Mouse (Mus musculus): ENCODE data around the gene Arhgap36. TPM values are rescaled to one million over a fixed set of nuclear protein-coding genes. Genes with fewer than 3 reads are reported as not detected.

Gene Arhgap36
- polyA plus RNA-seq (2015; fragmentation: Nextera tagmentation; extraction: Ambion mirVana): 1.2 and 1.8 TPM in 2 replicates

- Histone ChIP-seq H3K36me3 (ENCODE audit: control insufficient read depth, insufficient read depth, low read length) (no peaks in the 10 kb centered on the region), H3K9me3 (ENCODE audit: control insufficient read depth, low read length) (no peaks in the 10 kb centered on the region), H3K4me2 (ENCODE audit: low read depth, low read length) (no peak within 1 kb of the TSS), H3K4me1 (ENCODE audit: control insufficient read depth, insufficient read depth, low read length) (no peaks in the 10 kb centered on the region), H3K4me3 (ENCODE audit: low read length) (no peak within 1 kb of the TSS), H3K9ac (ENCODE audit: low read depth, low read length) (no peak within 1 kb of the TSS), H3K27ac (ENCODE audit: low read length) (no peak within 1 kb of the TSS), H3K27me3 (replicated peaks; ENCODE audit: control insufficient read depth, insufficient read depth, low read length) (no peaks in the 10 kb centered on the region)
- WGBS: 61% methylated on average over 6 of the region's 6 CpGs
- no peak for ATAC-seq
Measured at GRCm38 (mm10) chrX:49463442-49463970, at the start of gene Arhgap36. Gene Arhgap36, plus strand, starts transcription at chrX:49463945.

- no peak overlapping the region for H3K9ac ChIP-seq (ENCODE audit: low read depth, low read length)
- H3K36me3 ChIP-seq (ENCODE audit: control insufficient read depth, insufficient read depth, low read length): no peaks in the 10 kb centered on the region
- H3K4me2 ChIP-seq (ENCODE audit: low read depth, low read length): no peak overlapping the region
- H3K27ac ChIP-seq (ENCODE audit: low read length): no peak overlapping the region
- no peak overlapping the region for H3K4me3 ChIP-seq (ENCODE audit: low read length)
- H3K4me1 ChIP-seq (ENCODE audit: control insufficient read depth, insufficient read depth, low read length): no peaks in the 10 kb centered on the region
- no peak for ATAC-seq
- no peaks in the 10 kb centered on the region for H3K27me3 ChIP-seq (replicated peaks; ENCODE audit: control insufficient read depth, insufficient read depth, low read length)
- 60% methylated on average over 10 of the region's 10 CpGs for WGBS
- no peaks in the 10 kb centered on the region for H3K9me3 ChIP-seq (ENCODE audit: control insufficient read depth, low read length)
Measured at GRCm38 (mm10) chrX:49457781-49458180, 6.0 kb upstream of the Arhgap36 start.

- Histone ChIP-seq H3K36me3 (ENCODE audit: control insufficient read depth, insufficient read depth, low read length) (no peaks in the 10 kb centered on the region), H3K9me3 (ENCODE audit: control insufficient read depth, low read length) (no peaks in the 10 kb centered on the region), H3K4me1 (ENCODE audit: control insufficient read depth, insufficient read depth, low read length) (no peaks in the 10 kb centered on the region), H3K27me3 (replicated peaks; ENCODE audit: control insufficient read depth, insufficient read depth, low read length) (no peaks in the 10 kb centered on the region), H3K4me3 (ENCODE audit: low read length) (peak overlapping the region; percentile 38), H3K9ac (ENCODE audit: low read depth, low read length) (peak overlapping the region; percentile 34; the same call in 1 of the 2 replicates), H3K4me2 (ENCODE audit: low read depth, low read length) (peak overlapping the region; percentile 52), H3K27ac (ENCODE audit: low read length) (no peak overlapping the region)
- 16% methylated on average over 34 of the region's 34 CpGs for WGBS
- peak; percentile 67; the same call in 1 of the 2 replicates for ATAC-seq
Measured at GRCm38 (mm10) chrX:49470287-49471054, 6.7 kb downstream of the Arhgap36 start.

- WGBS: 36% methylated on average over 26 of the region's 29 CpGs
- ATAC-seq: peak; percentile 31; the same call in 1 of the 2 replicates
- H3K9me3 ChIP-seq (ENCODE audit: control insufficient read depth, low read length): no peaks in the 10 kb centered on the region
Measured at GRCm38 (mm10) chrX:49479968-49480809, 16.4 kb downstream of the Arhgap36 start.

GRCm38 (mm10) chrX:49480846-49481245 is 17.1 kb downstream of the Arhgap36 start:
- WGBS: 10% methylated on average over 12 of the region's 12 CpGs
- Histone ChIP-seq H3K4me3 (ENCODE audit: low read length) (peak overlapping the region; percentile 42), H3K27ac (ENCODE audit: low read length) (no peak overlapping the region), H3K27me3 (replicated peaks; ENCODE audit: control insufficient read depth, insufficient read depth, low read length) (0 out of 2 replicates have a peak, but pooled peaks cover 2% of the 10 kb centered on the region), H3K4me1 (ENCODE audit: control insufficient read depth, insufficient read depth, low read length) (no peaks in the 10 kb centered on the region), H3K9ac (ENCODE audit: low read depth, low read length) (no peak overlapping the region), H3K9me3 (ENCODE audit: control insufficient read depth, low read length) (no peaks in the 10 kb centered on the region), H3K36me3 (ENCODE audit: control insufficient read depth, insufficient read depth, low read length) (no peaks in the 10 kb centered on the region), H3K4me2 (ENCODE audit: low read depth, low read length) (peak overlapping the region; percentile 73)
- ATAC-seq: no peak

More at GRCm38 (mm10) chrX:49479968-49480809, 16.4 kb downstream of the Arhgap36 start:
- H3K27ac ChIP-seq (ENCODE audit: low read length): no peak overlapping the region
- H3K4me3 ChIP-seq (ENCODE audit: low read length): peak overlapping the region; percentile 42
- H3K27me3 ChIP-seq (replicated peaks; ENCODE audit: control insufficient read depth, insufficient read depth, low read length): 0 out of 2 replicates have a peak, but pooled peaks cover 2% of the 10 kb centered on the region
- peak overlapping the region; percentile 73 for H3K4me2 ChIP-seq (ENCODE audit: low read depth, low read length)
- no peaks in the 10 kb centered on the region for H3K4me1 ChIP-seq (ENCODE audit: control insufficient read depth, insufficient read depth, low read length)
- no peak overlapping the region for H3K9ac ChIP-seq (ENCODE audit: low read depth, low read length)
- no peaks in the 10 kb centered on the region for H3K36me3 ChIP-seq (ENCODE audit: control insufficient read depth, insufficient read depth, low read length)

GRCm38 (mm10) chrX:49489141-49489540 is 25.4 kb downstream of the Arhgap36 start:
- WGBS: 87% methylated on average over 5 of the region's 5 CpGs
- Histone ChIP-seq H3K27ac (ENCODE audit: low read length) (no peak overlapping the region), H3K36me3 (ENCODE audit: control insufficient read depth, insufficient read depth, low read length) (no peaks in the 10 kb centered on the region), H3K9me3 (ENCODE audit: control insufficient read depth, low read length) (no peaks in the 10 kb centered on the region), H3K4me1 (ENCODE audit: control insufficient read depth, insufficient read depth, low read length) (no peaks in the 10 kb centered on the region), H3K4me2 (ENCODE audit: low read depth, low read length) (no peak overlapping the region), H3K27me3 (replicated peaks; ENCODE audit: control insufficient read depth, insufficient read depth, low read length) (peaks cover 14% of the 10 kb centered on the region; the same call in 1 of the 2 replicates), H3K4me3 (ENCODE audit: low read length) (no peak overlapping the region), H3K9ac (ENCODE audit: low read depth, low read length) (no peak overlapping the region)
- no peak for ATAC-seq

GRCm38 (mm10) chrX:49493739-49494449 is 30.1 kb downstream of the Arhgap36 start:
- Histone ChIP-seq H3K36me3 (ENCODE audit: control insufficient read depth, insufficient read depth, low read length) (no peaks in the 10 kb centered on the region), H3K4me3 (ENCODE audit: low read length) (peak overlapping the region; percentile 35), H3K9ac (ENCODE audit: low read depth, low read length) (no peak overlapping the region), H3K4me2 (ENCODE audit: low read depth, low read length) (peak overlapping the region; percentile 44), H3K4me1 (ENCODE audit: control insufficient read depth, insufficient read depth, low read length) (no peaks in the 10 kb centered on the region), H3K27me3 (replicated peaks; ENCODE audit: control insufficient read depth, insufficient read depth, low read length) (peaks cover 22% of the 10 kb centered on the region; the same call in 1 of the 2 replicates), H3K9me3 (ENCODE audit: control insufficient read depth, low read length) (no peaks in the 10 kb centered on the region), H3K27ac (ENCODE audit: low read length) (no peak overlapping the region)
- WGBS: 18% methylated on average over 44 of the region's 46 CpGs
- ATAC-seq: no peak

Data from intestine, embryonic 16.5 days (tissue).